In genomic region chr12:102742056-102742455, GRCm38 (mm10) we compare ENCODE assay signal across 24 mouse cellular contexts. TPM values are rescaled to one million over a fixed set of nuclear protein-coding genes. Genes with fewer than 3 reads are reported as not detected.
DNase-seq lines count a peak whose midpoint lies in the region; ATAC-seq and TF ChIP-seq lines count a peak whose summit lies in the region.
"Had no signal": no experiment of that assay in that cellular context is flagged by ENCODE, and none has a peak within 500 bp of the region (broad histone marks: within the 10 kb centered on the region; RNA-seq: fewer than 3 reads in every experiment).

No protein-coding gene starts in this region.

- WGBS in forebrain, postnatal 0 days, result 90% methylated on average over 7 of the region's 7 CpGs
- 89% methylated on average over 7 of the region's 7 CpGs for WGBS in forebrain, embryonic 12.5 days
- WGBS in limb, embryonic 13.5 days, result 85% methylated on average over 7 of the region's 7 CpGs
- 86% methylated on average over 7 of the region's 7 CpGs for WGBS in limb, embryonic 10.5 days
- WGBS in hindbrain, embryonic 15.5 days, result 90% methylated on average over 7 of the region's 7 CpGs
- 62% methylated on average over 7 of the region's 7 CpGs for WGBS in intestine, postnatal 0 days

- no peaks in the 10 kb centered on the region for H3K27me3 ChIP-seq in forebrain, postnatal 0 days (ENCODE audit: insufficient read depth, low read length)
- H3K27me3 ChIP-seq in forebrain, embryonic 12.5 days, result no peaks in the 10 kb centered on the region
- H3K27me3 ChIP-seq in limb, embryonic 13.5 days, result no peaks in the 10 kb centered on the region
- H3K27me3 ChIP-seq in limb, embryonic 10.5 days (ENCODE audit: low read depth, poor library complexity, severe bottlenecking), result no peaks in the 10 kb centered on the region
- H3K27me3 ChIP-seq in hindbrain, embryonic 15.5 days, result no peaks in the 10 kb centered on the region
- no peaks in the 10 kb centered on the region for H3K27me3 ChIP-seq in intestine, postnatal 0 days (replicated peaks; ENCODE audit: control insufficient read depth, insufficient read depth, low read length)
- H3K27me3 ChIP-seq: limb, embryonic 12.5 days; lung, embryonic 15.5 days had no signal

- H3K9me3 ChIP-seq in forebrain, postnatal 0 days (ENCODE audit: low read length), result no peaks in the 10 kb centered on the region
- no peaks in the 10 kb centered on the region for H3K9me3 ChIP-seq in forebrain, embryonic 12.5 days
- no peaks in the 10 kb centered on the region for H3K9me3 ChIP-seq in limb, embryonic 13.5 days
- H3K9me3 ChIP-seq in limb, embryonic 10.5 days (replicated peaks), result no peaks in the 10 kb centered on the region
- no peaks in the 10 kb centered on the region for H3K9me3 ChIP-seq in hindbrain, embryonic 15.5 days
- no peaks in the 10 kb centered on the region for H3K9me3 ChIP-seq in intestine, postnatal 0 days (ENCODE audit: control insufficient read depth)
- H3K9me3 ChIP-seq: limb, embryonic 12.5 days; lung, embryonic 15.5 days had no signal

- peaks cover 7% of the 10 kb centered on the region; the same call in 1 of the 2 replicates for H3K36me3 ChIP-seq in forebrain, postnatal 0 days (ENCODE audit: insufficient read depth)
- peaks cover 7% of the 10 kb centered on the region; the same call in 1 of the 2 replicates for H3K36me3 ChIP-seq in forebrain, embryonic 12.5 days (replicated peaks)
- H3K36me3 ChIP-seq in limb, embryonic 13.5 days, result peaks cover 5% of the 10 kb centered on the region
- peaks cover 18% of the 10 kb centered on the region for H3K36me3 ChIP-seq in limb, embryonic 10.5 days
- H3K36me3 ChIP-seq in hindbrain, embryonic 15.5 days, result 0 out of 2 replicates have a peak, but pooled peaks cover 3% of the 10 kb centered on the region
- peaks cover 6% of the 10 kb centered on the region; the same call in 1 of the 2 replicates for H3K36me3 ChIP-seq in intestine, postnatal 0 days (ENCODE audit: control insufficient read depth, insufficient read depth)
- H3K36me3 ChIP-seq: lung, embryonic 15.5 days had no signal

- DNase-seq in forebrain, postnatal 0 days, result no peak
- no peak for DNase-seq in limb, embryonic 10.5 days (ENCODE audit: low spot score)
- DNase-seq in neural tube, embryonic 10.5 days (ENCODE audit: extremely low spot score, low spot score), result peak; percentile 11
- no peak for DNase-seq in cerebellum, adult 9-11 months
- DNase-seq: B cell, adult 2 months; cerebellum, postnatal 25 days; gastrocnemius, postnatal 14 days; kidney, adult 2 months; kidney, postnatal 4 days; layer of hippocampus, postnatal 36 days; right cerebral cortex, postnatal 4 days; thymus, adult 2 months had no signal

- no peak for ATAC-seq in forebrain, postnatal 0 days
- ATAC-seq in forebrain, embryonic 12.5 days (ENCODE audit: low FRiP score), result no peak
- no peak for ATAC-seq in limb, embryonic 13.5 days (ENCODE audit: low FRiP score, low read depth)
- ATAC-seq in hindbrain, embryonic 15.5 days (ENCODE audit: low FRiP score, low read depth), result no peak
- no peak for ATAC-seq in intestine, postnatal 0 days

- H3K4me3 ChIP-seq in forebrain, postnatal 0 days (ENCODE audit: low read depth, low read length), result no peak overlapping the region
- H3K4me3 ChIP-seq in forebrain, embryonic 12.5 days (replicated peaks), result no peak overlapping the region
- H3K4me3 ChIP-seq in limb, embryonic 13.5 days, result no peak overlapping the region
- H3K4me3 ChIP-seq in limb, embryonic 10.5 days, result no peak overlapping the region
- H3K4me3 ChIP-seq in hindbrain, embryonic 15.5 days, result no peak overlapping the region
- no peak overlapping the region for H3K4me3 ChIP-seq in intestine, postnatal 0 days (ENCODE audit: low read depth, low read length)

- peaks cover 19% of the 10 kb centered on the region for H3K4me1 ChIP-seq in forebrain, postnatal 0 days (ENCODE audit: insufficient read depth)
- peaks cover 21% of the 10 kb centered on the region for H3K4me1 ChIP-seq in forebrain, embryonic 12.5 days
- H3K4me1 ChIP-seq in limb, embryonic 13.5 days, result peaks cover 20% of the 10 kb centered on the region
- peaks cover 22% of the 10 kb centered on the region for H3K4me1 ChIP-seq in limb, embryonic 10.5 days
- peaks cover 30% of the 10 kb centered on the region for H3K4me1 ChIP-seq in hindbrain, embryonic 15.5 days (replicated peaks)
- peaks cover 8% of the 10 kb centered on the region for H3K4me1 ChIP-seq in intestine, postnatal 0 days (replicated peaks; ENCODE audit: control insufficient read depth, insufficient read depth, low read length)

- H3K9ac ChIP-seq in forebrain, postnatal 0 days, result peak overlapping the region; percentile 82; the same call in 1 of the 2 replicates
- no peak overlapping the region for H3K9ac ChIP-seq in forebrain, embryonic 12.5 days
- H3K9ac ChIP-seq in limb, embryonic 13.5 days, result no peak overlapping the region
- H3K9ac ChIP-seq in hindbrain, embryonic 15.5 days, result no peak overlapping the region
- H3K9ac ChIP-seq in intestine, postnatal 0 days (ENCODE audit: low read depth, low read length), result no peak overlapping the region

- TF ChIP-seq CTCF in forebrain, postnatal 0 days (IDR thresholded peaks at IDR 0.05; ENCODE audit: low read depth), result no peak
- TF ChIP-seq CTCF in intestine, postnatal 0 days (IDR thresholded peaks at IDR 0.05; ENCODE audit: low read depth), result no peak

- peak overlapping the region; percentile 85; the same call in 1 of the 2 replicates for H3K4me2 ChIP-seq in forebrain, postnatal 0 days (ENCODE audit: low read depth)
- H3K4me2 ChIP-seq in forebrain, embryonic 12.5 days, result no peak overlapping the region; the same call in 1 of the 2 replicates
- 0 out of 2 replicates have a peak overlapping the region, but pooled peaks have one; percentile 78 for H3K4me2 ChIP-seq in limb, embryonic 13.5 days (replicated peaks)
- peak overlapping the region; percentile 84 for H3K4me2 ChIP-seq in hindbrain, embryonic 15.5 days
- no peak overlapping the region; the same call in 1 of the 2 replicates for H3K4me2 ChIP-seq in intestine, postnatal 0 days (replicated peaks; ENCODE audit: low read depth)

- no peak overlapping the region for H3K27ac ChIP-seq in forebrain, postnatal 0 days (ENCODE audit: low read depth, low read length)
- no peak overlapping the region for H3K27ac ChIP-seq in forebrain, embryonic 12.5 days
- no peak overlapping the region for H3K27ac ChIP-seq in limb, embryonic 13.5 days
- no peak overlapping the region for H3K27ac ChIP-seq in limb, embryonic 10.5 days
- H3K27ac ChIP-seq in hindbrain, embryonic 15.5 days (replicated peaks), result no peak overlapping the region
- H3K27ac ChIP-seq in intestine, postnatal 0 days (ENCODE audit: low read depth, low read length), result no peak overlapping the region
- H3K27ac ChIP-seq: limb, embryonic 12.5 days had no signal

RNA-seq across cellular contexts. Expression of gene Moap1, which starts 1.4 kb away (rescaled TPM):
- 35.0 and 47.2 TPM in 2 replicates for total RNA-seq in forebrain, postnatal 0 days (2014; rRNA removed)
- polyA plus RNA-seq in forebrain, postnatal 0 days (2015; fragmentation: Nextera tagmentation; extraction: Ambion mirVana), result 53.4 and 61.4 TPM in 2 replicates
- polyA plus RNA-seq in forebrain, embryonic 12.5 days (2016; fragmentation: Nextera tagmentation; extraction: Ambion mirVana), result 30.1 and 33.4 TPM in 2 replicates
- 28.1 and 30.2 TPM in 2 replicates for polyA plus RNA-seq in limb, embryonic 13.5 days (2015; fragmentation: Nextera tagmentation; extraction: Ambion mirVana)
- polyA plus RNA-seq in limb, embryonic 10.5 days (2016; fragmentation: Nextera tagmentation; extraction: Ambion mirVana), result 34.8 and 38.8 TPM in 2 replicates
- 63.3 and 68.4 TPM in 2 replicates for polyA plus RNA-seq in hindbrain, embryonic 15.5 days (2015; fragmentation: Nextera tagmentation; extraction: Ambion mirVana)
- 10.8 and 12.2 TPM in 2 replicates for polyA plus RNA-seq in intestine, postnatal 0 days (2015; fragmentation: Nextera tagmentation; extraction: Ambion mirVana)

RNA-seq across cellular contexts. Expression of gene Tmem251, which starts 1.5 kb away (rescaled TPM):
- 5.7 and 6.0 TPM in 2 replicates for total RNA-seq in forebrain, postnatal 0 days (2014; rRNA removed)
- 12.9 and 13.1 TPM in 2 replicates for polyA plus RNA-seq in forebrain, postnatal 0 days (2015; fragmentation: Nextera tagmentation; extraction: Ambion mirVana)
- polyA plus RNA-seq in forebrain, embryonic 12.5 days (2016; fragmentation: Nextera tagmentation; extraction: Ambion mirVana), result 12.0 and 12.4 TPM in 2 replicates
- 10.2 and 10.4 TPM in 2 replicates for polyA plus RNA-seq in limb, embryonic 13.5 days (2015; fragmentation: Nextera tagmentation; extraction: Ambion mirVana)
- polyA plus RNA-seq in limb, embryonic 10.5 days (2016; fragmentation: Nextera tagmentation; extraction: Ambion mirVana), result 11.7 TPM in 2 replicates
- 10.4 and 11.3 TPM in 2 replicates for polyA plus RNA-seq in hindbrain, embryonic 15.5 days (2015; fragmentation: Nextera tagmentation; extraction: Ambion mirVana)
- polyA plus RNA-seq in intestine, postnatal 0 days (2015; fragmentation: Nextera tagmentation; extraction: Ambion mirVana), result 22.7 and 23.6 TPM in 2 replicates

RNA-seq across cellular contexts. Expression of gene Gm28051, which starts 15.5 kb away (rescaled TPM):
- not detected in 2 replicates for total RNA-seq in forebrain, postnatal 0 days (2014; rRNA removed)
- not detected in 2 replicates for polyA plus RNA-seq in forebrain, postnatal 0 days (2015; fragmentation: Nextera tagmentation; extraction: Ambion mirVana)
- not detected in 2 replicates for polyA plus RNA-seq in forebrain, embryonic 12.5 days (2016; fragmentation: Nextera tagmentation; extraction: Ambion mirVana)
- polyA plus RNA-seq in limb, embryonic 13.5 days (2015; fragmentation: Nextera tagmentation; extraction: Ambion mirVana), result not detected in 2 replicates
- not detected in 2 replicates for polyA plus RNA-seq in limb, embryonic 10.5 days (2016; fragmentation: Nextera tagmentation; extraction: Ambion mirVana)
- not detected in 2 replicates for polyA plus RNA-seq in hindbrain, embryonic 15.5 days (2015; fragmentation: Nextera tagmentation; extraction: Ambion mirVana)
- polyA plus RNA-seq in intestine, postnatal 0 days (2015; fragmentation: Nextera tagmentation; extraction: Ambion mirVana), result not detected in 2 replicates
- total RNA-seq: adrenal gland, adult 18-20 months; ES-E14; gastrocnemius, postnatal 14 days; hematopoietic stem cell, adult 5-6 weeks; layer of hippocampus, postnatal 36 days; megakaryocyte, adult 5-6 weeks had no signal
- polyA plus RNA-seq: embryonic facial prominence, embryonic 14.5 days; heart, embryonic 11.5 days; kidney, adult 2 months; limb, embryonic 12.5 days; lung, embryonic 15.5 days; thymus, adult 2 months had no signal

RNA-seq across cellular contexts. Expression of gene Gon7, which starts 15.5 kb away (rescaled TPM):
- 27.1 and 27.7 TPM in 2 replicates for total RNA-seq in forebrain, postnatal 0 days (2014; rRNA removed)
- 36.1 and 41.7 TPM in 2 replicates for polyA plus RNA-seq in forebrain, postnatal 0 days (2015; fragmentation: Nextera tagmentation; extraction: Ambion mirVana)
- polyA plus RNA-seq in forebrain, embryonic 12.5 days (2016; fragmentation: Nextera tagmentation; extraction: Ambion mirVana), result 48.4 and 49.3 TPM in 2 replicates
- polyA plus RNA-seq in limb, embryonic 13.5 days (2015; fragmentation: Nextera tagmentation; extraction: Ambion mirVana), result 34.9 TPM in 2 replicates
- polyA plus RNA-seq in limb, embryonic 10.5 days (2016; fragmentation: Nextera tagmentation; extraction: Ambion mirVana), result 46.1 and 52.2 TPM in 2 replicates
- 42.8 and 45.0 TPM in 2 replicates for polyA plus RNA-seq in hindbrain, embryonic 15.5 days (2015; fragmentation: Nextera tagmentation; extraction: Ambion mirVana)
- 16.5 and 17.0 TPM in 2 replicates for polyA plus RNA-seq in intestine, postnatal 0 days (2015; fragmentation: Nextera tagmentation; extraction: Ambion mirVana)

RNA-seq across cellular contexts. Expression of gene Ubr7, which starts 15.7 kb away (rescaled TPM):
- total RNA-seq in forebrain, postnatal 0 days (2014; rRNA removed), result 53.9 and 59.1 TPM in 2 replicates
- polyA plus RNA-seq in forebrain, postnatal 0 days (2015; fragmentation: Nextera tagmentation; extraction: Ambion mirVana), result 25.6 and 26.1 TPM in 2 replicates
- 59.2 and 61.7 TPM in 2 replicates for polyA plus RNA-seq in forebrain, embryonic 12.5 days (2016; fragmentation: Nextera tagmentation; extraction: Ambion mirVana)
- polyA plus RNA-seq in limb, embryonic 13.5 days (2015; fragmentation: Nextera tagmentation; extraction: Ambion mirVana), result 44.8 and 47.0 TPM in 2 replicates
- 55.8 and 56.5 TPM in 2 replicates for polyA plus RNA-seq in limb, embryonic 10.5 days (2016; fragmentation: Nextera tagmentation; extraction: Ambion mirVana)
- 35.8 and 36.3 TPM in 2 replicates for polyA plus RNA-seq in hindbrain, embryonic 15.5 days (2015; fragmentation: Nextera tagmentation; extraction: Ambion mirVana)
- polyA plus RNA-seq in intestine, postnatal 0 days (2015; fragmentation: Nextera tagmentation; extraction: Ambion mirVana), result 16.3 and 16.5 TPM in 2 replicates

Comparison
In these comparisons a context has a peak if more than half of its experiments do, and no peak if none do; other contexts are left out.
1. H3K4me2 ChIP-seq: peak in forebrain, postnatal 0 days (single experiment), limb, embryonic 13.5 days (single experiment) and hindbrain, embryonic 15.5 days (single experiment); none in forebrain, embryonic 12.5 days (single experiment) and intestine, postnatal 0 days (single experiment).